Mouse (Mus musculus) olfactory bulb, adult 2 months (tissue): ENCODE results near the gene Cdca3.

Experiments used
- CTCF ChIP-seq: fragments of 200-500 bp; IDR thresholded peaks from 2 replicates; pipeline ENCODE4 v1.5.1; 2012; ENCODE audit warnings: low read depth, mild to moderate bottlenecking, low read length, moderate library complexity; ENCODE audit not compliant: insufficient read depth
- POLR2A ChIP-seq: fragments of 200-500 bp; IDR thresholded peaks from 2 replicates; pipeline ENCODE4 v1.6.1; 2012; ENCODE audit warnings: mild to moderate bottlenecking, low read depth, low read length, moderate library complexity; ENCODE audit not compliant: insufficient read depth

GRCm38 (mm10) chr6:124861802-124862201, 32.5 kb downstream of the Cdca3 start:
- TF ChIP-seq CTCF (no peak), POLR2A (no peak)
